Mouse (Mus musculus) stomach, postnatal 0 days (tissue): ENCODE measurements at regions not wholly inside any gene's neighbourhood (a gene's known extent, or its start where the extent isn't known, plus 50 kb on each side); places are given as distances from the start of the nearest gene placed in this dataset.

Source experiments
- CTCF ChIP-seq: IDR thresholded peaks from 2 replicates; pipeline ENCODE4 v1.5.1; 2016; ENCODE audit warnings: antibody characterized with exemption, low read depth, mild to moderate bottlenecking, moderate library complexity
- EP300 ChIP-seq: optimal IDR thresholded peaks from 2 replicates; pipeline ENCODE3; 2016; ENCODE audit warnings: antibody characterized with exemption

GRCm38 (mm10) chr16:65742951-65743350 is 72.1 kb upstream of the Vgll3 start:
- TF ChIP-seq EP300 (no peak), CTCF (no peak)
